Mouse (Mus musculus): ENCODE data around the gene Snapc5. TPM values are rescaled to one million over a fixed set of nuclear protein-coding genes. Genes with fewer than 3 reads are reported as not detected.

The Snapc5 gene
- 10 to 100 TPM; 30.9 to 33.0 TPM for total RNA-seq (2023)

GRCm38 (mm10) chr9:64178974-64179646 lies at the start of gene Snapc5:
Gene Snapc5, plus strand, starts transcription at chr9:64179274.

GRCm38 (mm10) chr9:64172816-64173665 lies 6.0 kb upstream of the Snapc5 start, which contains the start of the genes Zwilch and Rpl4:
Gene Zwilch, minus strand, starts transcription at chr9:64173104.
Gene Rpl4, plus strand, starts transcription at chr9:64173375.

Other genes starting within 250 kb of the Snapc5 start
- gene Smad6, start 157.2 kb upstream of the Snapc5 start, total RNA-seq (2023) = 1 to 10 TPM; 1.1 to 2.1 TPM
- gene Lctl, start 62.1 kb upstream of the Snapc5 start, total RNA-seq (2023) = not detected
- gene Zwilch, start 6.2 kb upstream of the Snapc5 start, total RNA-seq (2023) = 10 to 100 TPM; 18.8 to 22.3 TPM
- 100 to 1,000 TPM; 617 to 686 TPM for gene Rpl4, start 5.9 kb upstream of the Snapc5 start, total RNA-seq (2023)
- 1 to 10 TPM in 1 of 2 experiments, not detected in 1; 1.2 TPM for gene Uchl4, start 55.9 kb downstream of the Snapc5 start, total RNA-seq (2023)
- 10 to 100 TPM; 84.2 to 87.7 TPM for gene Map2k1, start 74.4 kb downstream of the Snapc5 start, total RNA-seq (2023)
- gene Tipin, start 102.3 kb downstream of the Snapc5 start, total RNA-seq (2023) = 10 to 100 TPM; 35.9 to 36.4 TPM
- gene Dis3l, start 162.0 kb downstream of the Snapc5 start, total RNA-seq (2023) = 10 to 100 TPM; 10.1 to 12.9 TPM
- not detected for gene Megf11, start 206.4 kb downstream of the Snapc5 start, total RNA-seq (2023)

Measured in neutrophil, adult 59 days (primary cell).